Mouse (Mus musculus) left cerebral cortex, adult 18-20 months (tissue): ENCODE measurements around the gene AC134908.4. TPM values are rescaled to one million over a fixed set of nuclear protein-coding genes. Genes with fewer than 3 reads are reported as not detected.
"Not testable (repeated sequence)": the region's sequence is repeated elsewhere in the genome, so short reads cannot be mapped to it uniquely, and the experiment has no call there.

Source experiments
- DNase-seq, 2 experiments: peaks; one replicate each; pipeline ENCODE4 v3.0.0; 2021 to 2022; ENCODE audit warnings: low spot score in 2 of 2, mixed read lengths in 1 of 2
- total RNA-seq, 2 experiments: library from RNA; stranded (reverse); gene quantifications; 2 replicates each; pipeline ENCODE4 v1.2.3; 2021

AC134908.4 gene
- total RNA-seq, 2 experiments from 2014 or later = 1.4 TPM; not detected in 1

GRCm38 (mm10) chr17:25808789-25809605 lies 13.5 kb upstream of the AC134908.4 start, which contains the start of gene Fbxl16:
TSS of gene Fbxl16 (plus strand) at chr17:25809085.
- peak; percentile 86 to 95 for DNase-seq

- no peak for DNase-seq
Measured at GRCm38 (mm10) chr17:25808028-25808427, 12.6 kb upstream of the AC134908.4 start.

GRCm38 (mm10) chr17:25807452-25807851 lies 12.0 kb upstream of the AC134908.4 start:
- DNase-seq = not testable (repeated sequence)

GRCm38 (mm10) chr17:25806507-25806906 lies 11.0 kb upstream of the AC134908.4 start:
- no peak for DNase-seq

GRCm38 (mm10) chr17:25802825-25803517 lies 7.5 kb upstream of the AC134908.4 start:
- DNase-seq = peak; percentile 73 to 83

GRCm38 (mm10) chr17:25801029-25801428 lies 5.6 kb upstream of the AC134908.4 start:
- peak; percentile 65 to 70 for DNase-seq

GRCm38 (mm10) chr17:25796951-25797369 lies 1.5 kb upstream of the AC134908.4 start, which contains the start of gene Metrn:
TSS of gene Metrn (minus strand) at chr17:25797136.
- peak; percentile 69 to 75 for DNase-seq

- DNase-seq = no peak
Measured at GRCm38 (mm10) chr17:25796211-25796771, 832 bp upstream of the AC134908.4 start.

GRCm38 (mm10) chr17:25794998-25795397 lies 461 bp downstream of the AC134908.4 start:
- DNase-seq = no peak

GRCm38 (mm10) chr17:25794197-25794596 lies 1.3 kb downstream of the AC134908.4 start:
- DNase-seq = no peak

- DNase-seq = peak in 1 of 2 experiments; percentile 55
Measured at GRCm38 (mm10) chr17:25792615-25793014, 2.8 kb downstream of the AC134908.4 start, which contains the start of gene Fam173a. TSS of gene Fam173a (minus strand) at chr17:25792901.

GRCm38 (mm10) chr17:25791843-25792527 lies 3.5 kb downstream of the AC134908.4 start:
- peak; percentile 85 to 87 for DNase-seq

GRCm38 (mm10) chr17:25791320-25791842 lies 4.1 kb downstream of the AC134908.4 start:
- no peak for DNase-seq

GRCm38 (mm10) chr17:25786781-25787504 lies 8.5 kb downstream of the AC134908.4 start:
- DNase-seq = no peak

- no peak for DNase-seq
Measured at GRCm38 (mm10) chr17:25786280-25786679, 9.2 kb downstream of the AC134908.4 start, which contains the start of gene Ccdc78. TSS of gene Ccdc78 (plus strand) at chr17:25786580.

GRCm38 (mm10) chr17:25785281-25785745 lies 10.1 kb downstream of the AC134908.4 start, which contains the start of gene Haghl:
TSS of gene Haghl (minus strand) at chr17:25785673.
- peak; percentile 96 to 98 for DNase-seq

- DNase-seq = no peak
Measured at GRCm38 (mm10) chr17:25783861-25784574, 11.4 kb downstream of the AC134908.4 start.

GRCm38 (mm10) chr17:25783086-25783485 lies 12.4 kb downstream of the AC134908.4 start:
- no peak for DNase-seq

GRCm38 (mm10) chr17:25781339-25781738 lies 14.1 kb downstream of the AC134908.4 start:
- DNase-seq = no peak
